Mouse (Mus musculus) megakaryocyte progenitor cell, adult 5-6 weeks (primary cell): ENCODE data around the gene A1bg. TPM values are rescaled to one million over a fixed set of nuclear protein-coding genes. Genes with fewer than 3 reads are reported as not detected.

ENCODE experiments used
- ATAC-seq: replicated peaks from 2 replicates; pipeline ENCODE4 v1.8.0; 2016; ENCODE audit warnings: mild to moderate bottlenecking, moderate TSS enrichment, inconsistent platforms; ENCODE audit not compliant: poor library complexity
- total RNA-seq, 2 experiments: library from RNA; stranded (forward) in 1 of 2; stranded (reverse) in 1 of 2; fragments of 157-497, 149-512 nt in 1 of 2; fragments of 200-1000 nt in 1 of 2; gene quantifications; 2 replicates each; pipeline versions ENCODE4 v1.2.3 to v1.2.4; 2015 to 2017

Gene A1bg
- not detected in 2 replicates for total RNA-seq (2015)
- total RNA-seq (2017), result not detected in 2 replicates

- no peak for ATAC-seq
These were observed at the start of gene A1bg for GRCm38 (mm10) chr15:60922912-60923311. A1bg (minus strand) TSS chr15:60923012.

- ATAC-seq, result no peak
These were observed 45.7 kb upstream of the A1bg start for GRCm38 (mm10) chr15:60968549-60968861.

DNA sequence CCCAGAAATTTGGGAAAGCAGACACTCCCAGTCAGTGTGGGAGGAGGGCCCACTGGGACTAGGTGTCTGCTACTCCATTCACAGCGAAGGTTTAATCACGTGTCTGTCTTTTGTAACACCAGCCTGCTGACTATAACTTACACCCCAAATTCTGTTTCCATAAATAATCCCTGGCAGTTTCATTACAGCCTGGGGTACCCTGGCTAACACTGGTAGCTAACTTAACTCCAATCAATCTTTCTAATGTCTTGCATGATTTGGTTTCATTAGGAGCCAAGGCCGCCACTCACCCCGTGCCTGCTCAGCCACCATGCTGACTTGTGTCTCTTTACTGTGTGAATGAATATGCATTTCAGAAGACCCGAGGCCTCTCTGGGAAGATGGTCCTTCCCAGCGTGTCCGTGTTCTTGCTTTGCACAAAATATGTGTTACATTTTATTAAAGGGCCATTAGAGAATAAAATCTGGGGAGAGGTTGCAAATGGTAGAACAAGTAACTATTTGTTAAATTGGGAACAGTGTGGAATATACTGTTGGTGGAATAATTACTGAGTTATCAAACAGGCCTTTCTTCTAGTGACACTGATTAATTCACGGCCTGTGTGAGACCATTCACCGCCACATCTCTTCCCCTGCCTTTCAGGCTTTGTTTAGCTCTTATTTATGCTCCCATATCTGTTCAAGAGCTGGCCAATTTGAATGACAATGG lies 45.2 kb upstream of the A1bg start:
- no peak for ATAC-seq

- ATAC-seq, result no peak
These were observed 2.9 kb upstream of the A1bg start for GRCm38 (mm10) chr15:60925686-60926085.

DNA sequence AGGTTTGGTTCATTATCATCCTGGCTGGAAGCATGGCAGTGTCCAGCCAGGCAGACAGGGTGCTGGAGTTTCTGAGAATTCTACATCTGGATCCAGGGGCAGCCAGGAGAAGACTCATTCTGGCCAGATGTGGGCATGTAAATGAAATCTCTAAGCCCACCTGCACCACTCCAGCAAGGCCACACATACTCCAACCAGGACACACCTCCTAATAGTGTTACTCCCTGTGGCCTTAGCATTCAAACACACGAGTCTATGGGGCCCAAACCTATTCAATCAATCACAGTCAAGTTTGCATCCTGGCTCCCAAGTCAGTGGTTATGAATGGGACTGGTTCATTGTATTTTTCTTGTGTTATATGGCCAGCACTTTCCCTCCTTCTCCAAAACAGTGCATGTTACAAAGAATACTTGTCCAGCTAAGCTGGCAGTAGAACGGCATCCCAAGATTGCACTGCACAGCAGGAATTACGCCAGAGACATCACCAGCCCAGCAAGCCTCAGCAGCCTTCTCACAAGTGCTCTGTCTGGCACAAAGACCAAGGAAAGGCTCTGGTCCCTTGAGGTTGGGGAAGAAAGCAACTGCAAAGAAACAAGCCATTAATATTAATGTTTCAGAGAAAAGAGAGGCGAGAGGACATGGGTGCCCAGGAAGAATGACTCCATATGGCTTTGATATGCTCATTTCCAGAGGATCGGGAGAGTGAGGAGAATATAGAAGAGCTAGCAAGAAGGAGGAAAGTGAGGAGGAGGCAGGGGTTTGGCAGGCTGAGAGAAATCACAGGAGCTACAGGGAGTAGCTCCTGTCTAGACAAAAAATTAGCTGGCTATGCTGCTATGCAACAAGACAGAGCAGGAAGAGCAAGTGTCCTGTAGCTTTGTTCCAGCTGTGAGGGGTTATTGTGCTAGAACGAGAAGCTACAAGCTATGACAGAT lies 18.8 kb downstream of the A1bg start:
- no peak for ATAC-seq

DNA sequence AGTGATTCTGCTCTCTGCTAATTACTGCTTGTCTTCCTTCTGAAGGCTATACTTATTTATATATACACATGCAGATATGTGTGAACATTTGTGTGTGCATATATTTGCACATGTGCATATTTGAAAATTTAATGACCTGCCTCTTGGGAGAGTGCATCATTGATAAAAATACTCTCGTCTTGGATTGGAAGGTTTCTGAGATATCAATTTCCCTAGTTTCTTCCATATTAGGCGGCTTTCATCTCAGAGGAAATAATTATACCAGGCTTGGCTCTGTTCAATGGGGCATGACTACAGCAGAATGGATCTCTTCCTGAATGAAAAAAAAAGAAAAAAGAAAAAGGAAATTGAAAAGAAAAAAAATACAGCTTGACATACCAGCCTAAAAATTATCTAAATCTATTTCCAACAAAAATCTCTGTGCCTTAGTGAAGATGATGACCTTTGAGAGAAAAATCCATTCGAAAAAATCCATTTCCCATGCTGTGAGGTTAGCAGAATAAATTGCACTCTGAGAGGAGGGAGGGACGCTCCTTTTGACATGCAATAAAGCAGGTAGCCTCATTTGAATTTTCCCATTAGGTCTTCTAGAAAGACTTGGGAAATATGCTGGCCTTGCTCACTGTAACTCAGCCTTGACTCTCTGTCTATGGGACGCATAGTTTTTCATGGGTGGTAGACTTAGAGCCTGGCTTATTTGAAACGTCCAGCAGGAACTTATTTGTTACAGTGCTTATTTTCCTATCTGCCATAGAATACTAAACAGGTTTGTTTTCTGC lies 24.4 kb downstream of the A1bg start:
- no peak for ATAC-seq

GRCm38 (mm10) chr15:60896040-60896439 lies 26.8 kb downstream of the A1bg start:
- ATAC-seq, result no peak

- ATAC-seq, result no peak
These were observed 29.8 kb downstream of the A1bg start for GRCm38 (mm10) chr15:60892976-60893463.

GRCm38 (mm10) chr15:60888724-60889123 lies 34.1 kb downstream of the A1bg start:
- no peak for ATAC-seq

DNA sequence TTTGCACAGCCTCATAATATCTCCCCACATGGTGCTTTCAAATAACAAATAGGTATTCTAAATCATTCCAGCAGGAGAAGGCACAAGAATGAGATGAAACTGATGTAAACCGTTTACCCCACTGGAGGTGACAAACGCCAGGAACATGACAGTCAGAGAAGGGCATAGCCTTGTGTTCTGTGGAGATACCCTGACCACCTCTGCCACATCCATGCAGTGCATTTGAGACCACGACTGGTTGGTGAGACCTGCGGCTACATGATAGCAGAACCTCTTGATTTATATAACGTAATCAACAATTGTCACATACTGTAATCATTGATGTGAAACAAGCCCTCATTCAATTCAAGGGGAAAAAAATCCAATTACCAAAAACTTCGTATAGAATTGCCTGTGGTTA lies 47.1 kb downstream of the A1bg start:
- ATAC-seq, result peak; percentile 90

- ATAC-seq, result peak; percentile 52
These were observed 60.4 kb downstream of the A1bg start for GRCm38 (mm10) chr15:60862417-60862816.

- ATAC-seq, result peak; percentile 47
These were observed 67.7 kb downstream of the A1bg start for GRCm38 (mm10) chr15:60855112-60855511.

DNA sequence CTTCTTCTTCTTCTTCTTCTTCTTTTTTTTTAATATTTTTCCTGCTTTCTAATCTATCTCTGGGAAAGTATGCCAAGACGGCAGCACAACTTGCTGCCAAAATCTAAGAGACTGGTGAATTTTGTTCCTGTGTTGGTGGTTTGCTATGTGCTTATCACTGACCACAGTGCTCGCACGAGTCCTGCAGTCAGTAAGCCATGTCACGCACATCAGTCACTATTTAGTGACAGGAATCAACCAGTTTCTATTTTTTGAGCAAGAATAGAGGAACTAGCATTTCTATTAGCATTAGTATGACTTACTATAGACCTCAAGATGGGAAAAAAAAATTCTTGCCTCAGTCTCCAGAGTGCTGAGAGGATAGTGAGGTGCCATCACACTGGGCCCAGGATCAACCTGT lies 68.7 kb downstream of the A1bg start:
- ATAC-seq, result peak; percentile 59

GRCm38 (mm10) chr15:60853231-60853999 lies 69.4 kb downstream of the A1bg start, which contains the start of gene Fam84b:
Fam84b (minus strand) TSS chr15:60853778.
- ATAC-seq, result peak; percentile 76

GRCm38 (mm10) chr15:60848630-60849029 lies 74.2 kb downstream of the A1bg start:
- ATAC-seq, result peak; percentile 40; the same call in 1 of the 2 replicates

Other genes with a start within 250 kb of the A1bg start
- 7.3 and 10.3 TPM in 2 replicates for gene Fam84b, start 69.2 kb downstream of the A1bg start, total RNA-seq (2015)
- gene Fam84b, start 69.2 kb downstream of the A1bg start, total RNA-seq (2017), result 7.5 and 9.2 TPM in 2 replicates